Mouse (Mus musculus): Measurements from ENCODE around the gene Hhex.

Hhex gene

DNA sequence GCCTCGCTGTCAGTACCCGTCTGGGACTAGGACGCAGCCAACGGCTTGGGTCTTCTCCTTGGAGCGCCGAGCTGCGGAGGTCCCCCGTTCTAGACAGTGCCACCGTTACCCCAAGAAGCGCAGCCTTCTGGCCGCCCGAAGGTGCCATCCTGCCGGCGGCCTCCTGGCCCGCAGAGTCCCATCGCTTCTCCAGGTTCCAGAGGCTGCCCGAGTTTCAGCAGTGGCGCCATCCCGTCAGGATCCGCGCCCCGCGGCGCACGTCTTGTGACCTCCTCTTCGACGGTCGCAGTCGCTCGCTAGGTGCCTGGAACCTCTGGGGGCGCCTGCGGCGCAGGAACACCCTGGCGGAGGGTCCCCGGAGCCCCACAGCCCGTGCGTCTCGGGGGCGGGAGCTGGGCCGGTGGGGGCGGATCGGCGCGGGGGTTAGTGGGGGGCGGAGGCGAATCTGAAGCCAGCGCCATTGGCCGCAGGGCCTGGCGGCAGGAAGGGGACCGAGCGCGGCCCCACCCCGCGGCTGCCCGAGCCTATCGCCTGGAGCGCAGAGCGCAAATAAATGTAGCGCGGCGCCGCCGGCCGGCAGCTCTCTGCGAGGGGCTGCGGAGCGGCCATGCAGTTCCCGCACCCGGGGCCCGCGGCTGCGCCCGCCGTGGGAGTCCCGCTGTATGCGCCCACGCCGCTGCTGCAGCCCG is at the start of gene Hhex:
Hhex (plus strand) TSS at position 548 of the 689 bp plus-strand sequence.
- peak; percentile 70 to 78 for DNase-seq (ENCODE audit: low spot score in 2 of 2)

DNA sequence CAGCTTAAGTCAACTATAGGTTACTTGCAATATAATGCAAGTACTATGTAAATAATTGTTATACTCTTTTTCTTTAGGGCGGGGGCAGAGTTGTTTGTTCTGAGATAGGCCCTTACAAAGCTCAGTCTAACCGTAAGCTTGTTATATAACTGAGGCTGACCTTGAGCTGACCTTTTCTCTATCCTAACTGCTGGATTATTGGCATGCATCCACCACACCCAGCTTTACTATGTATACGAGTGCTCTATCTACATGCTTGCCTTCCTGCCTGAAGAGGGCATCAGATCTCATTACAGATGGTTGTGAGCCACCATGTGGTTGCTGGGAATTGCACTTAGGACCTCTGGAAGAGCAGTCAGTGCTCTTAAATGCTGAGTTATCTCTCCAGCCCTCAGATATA is 48.5 kb upstream of the Hhex start:
- DNase-seq (ENCODE audit: low spot score in 2 of 2) = no peak

DNA sequence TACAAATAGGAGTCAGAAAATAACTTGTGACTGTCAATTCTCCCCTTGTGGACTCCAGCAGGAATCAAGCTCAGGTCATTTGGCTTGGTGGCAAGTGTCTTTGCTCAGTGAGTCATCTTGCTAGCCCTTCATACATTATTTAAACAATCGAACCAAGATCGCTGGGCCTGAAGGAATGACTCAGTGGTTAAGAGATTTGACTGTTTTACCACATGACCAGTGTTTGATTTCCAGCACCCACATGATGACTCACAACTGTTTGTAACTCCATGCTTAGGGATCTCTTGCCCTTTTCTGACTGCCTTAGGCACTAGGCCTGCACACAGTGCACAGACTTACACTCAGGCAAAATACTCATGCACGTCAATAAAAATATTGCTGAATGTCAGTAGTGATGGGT is 42.7 kb upstream of the Hhex start:
- no peak for DNase-seq (ENCODE audit: low spot score in 2 of 2)

DNA sequence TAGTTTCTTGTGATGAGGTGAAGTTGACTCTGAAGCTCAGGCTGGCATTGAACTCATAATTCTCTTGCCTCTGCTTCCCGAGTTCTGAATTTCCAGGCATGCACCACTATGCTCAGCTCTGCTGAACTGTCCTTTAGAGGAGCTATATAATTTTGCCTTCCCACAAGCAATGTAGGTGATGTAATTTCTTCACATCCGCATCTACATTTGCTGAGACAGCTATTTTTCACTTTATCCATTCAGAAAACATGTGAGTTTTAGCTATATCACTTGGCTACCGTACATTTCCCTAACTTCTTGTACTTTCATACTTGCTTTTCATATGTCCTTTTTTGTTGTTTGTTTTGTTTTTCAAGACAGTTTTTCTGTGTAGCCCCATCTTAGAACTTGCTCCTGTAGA is 38.3 kb upstream of the Hhex start:
- no peak for DNase-seq (ENCODE audit: low spot score in 2 of 2)

DNA sequence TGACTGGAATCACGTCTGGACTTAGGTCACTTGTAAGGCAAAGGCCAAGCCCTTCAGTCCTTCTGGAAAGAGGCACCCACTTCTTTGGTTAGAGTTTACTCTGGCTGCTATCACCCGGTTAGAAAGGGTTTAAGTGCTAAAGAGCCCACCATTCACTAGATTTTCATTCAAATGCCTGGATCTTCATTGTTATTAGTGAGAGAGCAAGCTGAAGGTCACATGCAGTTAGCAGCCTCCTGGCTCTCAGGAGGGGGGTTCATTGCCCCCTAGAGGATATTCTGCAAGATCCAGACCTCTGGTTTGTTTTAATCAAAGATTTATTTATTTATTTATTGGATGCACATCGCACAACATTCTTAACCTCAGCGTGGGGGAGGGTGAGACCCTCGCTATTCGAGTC is 33.7 kb upstream of the Hhex start:
- no peak for DNase-seq (ENCODE audit: low spot score in 2 of 2)

DNA sequence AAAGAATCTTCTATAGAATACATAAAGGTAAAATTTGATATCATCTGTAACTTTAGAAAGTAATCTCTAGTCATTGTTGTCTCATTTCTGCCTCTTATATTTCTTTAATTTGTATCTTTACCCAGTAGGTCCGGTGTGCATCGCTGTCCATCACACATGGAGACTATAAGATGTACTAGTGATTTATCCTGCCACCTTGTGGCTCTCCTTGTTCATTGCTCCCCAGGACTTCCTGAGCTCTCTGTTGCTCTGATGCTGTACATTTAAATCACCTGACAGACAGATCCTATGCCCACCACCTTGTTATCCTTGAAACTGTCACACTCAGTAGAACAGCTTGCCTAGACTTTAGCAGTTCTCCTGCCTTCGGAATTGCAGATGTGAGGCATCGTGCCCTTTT is 16.3 kb upstream of the Hhex start:
- DNase-seq (ENCODE audit: low spot score in 2 of 2) = peak in 1 of 2 experiments; percentile 30

DNA sequence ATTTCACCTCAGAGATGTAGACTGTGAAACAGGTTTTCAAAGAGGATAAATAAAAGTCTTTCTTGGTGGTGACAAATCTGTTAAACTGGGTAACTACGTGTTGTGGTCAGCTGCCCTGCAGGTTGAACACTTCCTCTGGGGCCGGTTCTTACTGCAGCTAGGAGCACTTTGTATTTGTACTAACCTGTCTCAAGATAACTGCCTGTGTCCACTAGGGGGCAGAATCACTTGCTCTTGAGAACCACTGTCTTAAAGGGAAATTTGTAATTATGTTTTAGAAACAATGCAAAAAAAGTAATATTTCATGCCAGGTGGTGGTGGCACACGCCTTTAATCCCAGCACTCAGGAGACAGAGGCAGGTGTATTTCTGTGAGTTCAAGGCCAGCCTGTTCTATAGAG is 15.0 kb upstream of the Hhex start:
- DNase-seq (ENCODE audit: low spot score in 2 of 2) = peak in 1 of 2 experiments; percentile 63

DNA sequence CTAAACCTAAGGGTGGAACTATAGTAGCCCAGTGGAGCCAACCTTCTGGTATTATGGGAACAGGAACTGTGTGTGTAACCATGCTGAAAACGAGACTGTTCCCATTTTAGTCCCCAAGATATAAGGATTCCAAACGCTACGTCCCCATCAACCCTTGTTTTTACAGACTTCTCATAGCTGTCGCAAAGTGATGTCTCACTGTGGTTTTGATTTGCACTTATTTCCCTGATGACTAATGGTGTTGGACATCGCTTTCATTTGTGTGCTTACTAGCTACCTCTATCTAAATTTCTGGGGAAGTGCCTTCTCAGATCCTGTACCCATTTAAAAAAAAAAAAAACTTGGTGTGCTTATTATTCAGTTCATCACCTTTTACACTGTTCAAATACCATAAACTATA is 6.0 kb upstream of the Hhex start:
- no peak for DNase-seq (ENCODE audit: low spot score in 2 of 2)

DNA sequence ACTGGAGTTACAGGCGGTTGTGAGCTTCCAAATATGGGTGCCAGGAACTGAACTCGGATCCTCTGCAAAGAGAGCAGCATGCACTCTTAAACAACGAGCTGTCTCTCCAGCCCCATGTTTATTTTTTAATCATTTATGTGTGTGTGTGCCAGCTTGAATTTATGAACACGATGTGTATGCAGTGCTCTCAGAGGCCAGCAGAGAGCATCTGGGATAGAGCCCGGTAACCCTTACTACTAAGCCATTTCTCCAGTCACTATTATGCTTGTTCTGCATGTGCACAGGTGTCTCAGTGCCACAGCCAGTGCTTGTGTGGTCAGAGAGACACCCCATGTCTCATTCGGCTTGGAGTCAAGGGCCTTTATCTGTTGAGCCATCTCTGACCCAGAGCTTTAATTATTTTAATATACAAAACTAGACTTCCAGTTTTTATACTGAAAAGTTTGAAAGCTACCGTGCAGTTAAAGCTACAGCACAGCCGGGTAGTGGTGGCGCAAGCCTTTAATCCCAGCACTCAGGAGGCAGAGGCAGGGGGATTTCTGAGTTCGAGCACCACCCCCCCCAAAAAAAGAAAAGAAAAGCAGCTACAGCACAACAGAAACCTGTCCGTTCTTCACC is 3.4 kb upstream of the Hhex start:
- no peak for DNase-seq (ENCODE audit: low spot score in 2 of 2)

DNA sequence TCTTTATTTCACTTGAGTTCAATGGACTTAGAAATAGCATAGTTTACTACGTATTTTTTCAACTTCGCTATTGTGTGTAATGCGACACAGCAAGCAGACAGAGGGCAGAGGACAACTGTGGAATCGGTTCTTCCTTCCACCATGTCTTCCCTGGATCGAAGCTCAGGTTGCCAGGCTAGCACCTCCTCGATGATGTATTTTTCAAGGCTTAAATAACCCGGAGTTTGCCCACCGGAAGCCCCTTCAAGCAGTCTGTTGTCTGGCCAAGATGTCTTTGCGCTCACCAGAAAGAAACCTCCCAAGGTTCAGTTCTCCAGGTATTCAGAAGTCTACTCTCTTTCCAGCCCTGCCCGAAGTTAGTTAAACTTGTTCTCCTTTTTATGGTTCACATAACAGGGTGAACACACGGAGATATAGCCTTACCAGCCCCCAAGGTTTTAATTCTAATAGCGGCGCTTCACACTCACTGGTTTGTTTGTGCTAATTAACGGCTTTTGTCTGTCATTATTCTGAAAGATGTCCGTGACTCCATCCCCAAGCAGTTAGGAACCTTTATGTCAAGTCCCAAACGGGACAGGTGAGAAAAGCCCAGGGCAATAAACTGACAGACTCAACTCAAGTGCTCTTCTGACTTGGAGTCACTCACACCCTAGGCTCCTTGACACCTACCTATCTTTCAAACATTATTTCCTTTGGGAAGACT is 1.6 kb upstream of the Hhex start:
- no peak for DNase-seq (ENCODE audit: low spot score in 2 of 2)

DNA sequence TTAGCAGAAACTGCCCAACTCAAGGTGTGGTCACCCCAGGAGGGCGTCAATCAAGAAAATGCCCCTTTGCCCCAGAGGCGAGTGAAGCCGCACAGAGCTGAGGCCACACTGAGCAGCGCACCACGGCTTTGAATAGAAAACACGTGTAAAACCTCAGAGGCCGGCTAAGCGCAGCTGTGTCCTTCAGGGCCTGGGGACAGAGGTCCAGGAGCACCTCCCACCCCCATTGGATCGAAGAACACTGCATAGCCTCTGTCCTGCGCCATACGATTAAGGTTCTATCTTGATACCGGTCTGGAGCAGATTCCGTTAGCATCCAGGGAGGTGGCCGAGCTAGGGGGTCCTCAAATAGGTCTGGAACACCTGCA is 731 bp upstream of the Hhex start:
- no peak for DNase-seq (ENCODE audit: low spot score in 2 of 2)

DNA sequence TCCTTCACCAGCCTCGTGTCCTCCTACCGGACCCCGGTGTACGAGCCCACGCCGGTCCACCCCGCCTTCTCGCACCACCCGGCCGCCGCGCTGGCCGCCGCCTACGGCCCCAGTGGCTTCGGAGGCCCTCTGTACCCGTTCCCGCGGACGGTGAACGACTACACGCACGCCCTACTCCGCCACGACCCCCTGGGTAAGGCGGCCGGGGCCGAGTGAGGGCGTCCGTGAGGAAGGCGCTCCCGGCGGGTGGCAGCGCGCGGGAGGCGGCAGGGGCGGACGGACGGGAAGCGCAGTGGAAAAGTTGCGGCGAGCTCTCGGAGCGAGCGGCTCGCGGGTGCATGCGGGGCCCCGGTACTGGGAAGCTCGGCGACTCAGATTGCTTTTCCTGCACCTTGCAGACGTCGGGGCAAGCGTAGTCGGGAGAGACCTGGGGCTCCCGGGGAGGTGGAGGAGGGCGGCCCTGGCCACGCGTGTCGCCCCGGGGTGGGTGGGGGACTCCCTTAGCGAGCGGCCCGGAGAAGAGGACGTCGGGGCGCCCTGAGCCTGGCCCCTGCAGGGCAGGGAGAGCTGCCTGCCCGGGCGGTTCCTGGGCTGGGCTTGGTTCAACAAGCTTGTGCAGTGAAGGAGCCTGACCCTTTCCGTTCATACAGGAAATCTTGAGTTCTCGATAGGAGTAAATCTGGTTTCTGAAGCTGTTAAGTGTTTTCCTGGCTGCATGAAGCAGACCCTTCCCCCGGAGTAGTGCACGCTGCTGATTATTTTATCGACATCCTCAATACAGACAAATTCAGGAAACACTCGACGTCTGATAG is 637 bp downstream of the Hhex start:
- peak; percentile 20 to 39 for DNase-seq (ENCODE audit: low spot score in 2 of 2)

DNA sequence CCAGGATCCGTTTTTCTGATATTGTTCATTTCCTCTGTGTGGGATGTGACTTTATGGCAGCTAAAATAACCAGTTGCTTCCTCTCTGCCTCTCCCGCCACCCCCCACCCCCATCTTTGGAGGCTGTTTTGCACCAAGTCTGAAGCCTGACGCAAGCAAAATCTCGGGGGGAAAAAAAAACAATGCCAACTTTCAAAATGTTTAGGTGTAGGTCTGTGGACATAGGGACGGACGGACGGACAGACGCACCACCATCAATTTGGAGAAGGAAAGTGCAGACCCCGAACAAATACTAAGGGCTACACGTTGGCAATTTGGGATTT is 1.2 kb downstream of the Hhex start:
- no peak for DNase-seq (ENCODE audit: low spot score in 2 of 2)

DNA sequence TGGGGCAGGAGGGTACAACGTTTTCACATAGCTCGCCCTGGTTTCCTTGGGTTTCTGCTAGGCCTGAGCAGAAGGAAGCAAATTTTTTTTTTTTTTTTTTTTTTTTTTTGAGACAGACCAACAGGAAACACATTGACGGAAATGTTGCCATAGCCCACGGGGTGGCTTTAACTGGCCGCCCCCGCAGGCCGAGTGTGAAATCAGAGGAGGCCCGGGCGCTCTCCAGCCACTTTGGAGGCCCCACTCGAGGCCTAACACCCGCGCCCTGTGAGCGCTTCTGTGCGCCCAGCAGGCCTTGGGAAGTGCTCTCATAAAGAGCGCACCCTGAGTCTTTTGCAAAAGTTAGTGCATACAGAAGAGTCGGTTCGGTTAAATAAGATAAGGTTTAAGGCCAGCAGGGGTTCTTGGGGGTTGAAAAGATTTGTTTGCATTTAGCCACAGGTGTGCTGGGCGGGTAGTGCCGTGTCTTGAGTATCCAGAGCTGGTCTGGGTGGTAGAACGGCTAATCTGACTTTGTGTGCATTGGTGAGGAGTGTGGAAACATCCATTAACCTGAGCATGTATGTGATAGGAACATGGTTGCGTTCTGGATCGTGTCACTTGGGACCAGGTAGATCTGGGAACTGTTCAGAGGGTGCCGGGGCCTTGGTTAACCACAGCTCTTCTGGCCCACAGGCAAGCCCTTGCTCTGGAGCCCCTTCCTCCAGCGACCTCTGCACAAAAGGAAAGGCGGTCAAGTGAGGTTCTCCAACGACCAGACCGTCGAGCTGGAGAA is 2.1 kb downstream of the Hhex start:
- peak; percentile 28 to 30 for DNase-seq (ENCODE audit: low spot score in 2 of 2)

DNA sequence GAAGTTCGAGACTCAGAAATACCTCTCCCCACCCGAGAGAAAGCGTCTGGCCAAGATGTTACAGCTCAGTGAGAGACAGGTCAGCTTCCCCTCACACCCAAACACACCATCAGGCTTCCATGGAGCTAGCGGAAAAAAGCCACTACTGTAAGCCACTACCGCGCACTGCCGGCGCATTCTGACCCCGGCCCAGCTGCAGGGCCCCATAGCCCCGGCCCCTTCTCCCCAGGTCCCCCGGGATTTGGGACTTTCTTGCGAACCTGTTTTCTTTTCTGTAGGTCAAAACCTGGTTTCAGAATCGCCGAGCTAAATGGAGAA is 2.6 kb downstream of the Hhex start:
- DNase-seq (ENCODE audit: low spot score in 2 of 2) = no peak

DNA sequence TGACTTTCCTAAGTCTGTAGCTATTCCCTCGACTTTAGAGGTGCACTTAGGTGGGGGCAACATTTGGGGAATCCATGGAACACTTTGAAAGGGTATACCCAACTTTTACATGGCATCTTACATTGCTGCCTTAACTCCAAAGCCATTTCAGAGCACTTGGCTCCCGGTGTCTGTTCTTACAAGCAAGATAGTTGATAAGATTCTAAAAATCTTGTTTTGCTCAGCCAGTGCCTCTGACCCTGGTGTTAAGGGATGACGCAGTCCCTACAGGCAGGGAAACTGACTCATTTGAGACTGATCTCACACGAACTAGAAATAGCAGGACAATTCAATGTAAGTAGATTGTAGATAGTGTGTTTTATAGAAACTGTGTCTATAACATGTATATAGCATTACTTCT is 5.6 kb downstream of the Hhex start:
- DNase-seq (ENCODE audit: low spot score in 2 of 2) = no peak

DNA sequence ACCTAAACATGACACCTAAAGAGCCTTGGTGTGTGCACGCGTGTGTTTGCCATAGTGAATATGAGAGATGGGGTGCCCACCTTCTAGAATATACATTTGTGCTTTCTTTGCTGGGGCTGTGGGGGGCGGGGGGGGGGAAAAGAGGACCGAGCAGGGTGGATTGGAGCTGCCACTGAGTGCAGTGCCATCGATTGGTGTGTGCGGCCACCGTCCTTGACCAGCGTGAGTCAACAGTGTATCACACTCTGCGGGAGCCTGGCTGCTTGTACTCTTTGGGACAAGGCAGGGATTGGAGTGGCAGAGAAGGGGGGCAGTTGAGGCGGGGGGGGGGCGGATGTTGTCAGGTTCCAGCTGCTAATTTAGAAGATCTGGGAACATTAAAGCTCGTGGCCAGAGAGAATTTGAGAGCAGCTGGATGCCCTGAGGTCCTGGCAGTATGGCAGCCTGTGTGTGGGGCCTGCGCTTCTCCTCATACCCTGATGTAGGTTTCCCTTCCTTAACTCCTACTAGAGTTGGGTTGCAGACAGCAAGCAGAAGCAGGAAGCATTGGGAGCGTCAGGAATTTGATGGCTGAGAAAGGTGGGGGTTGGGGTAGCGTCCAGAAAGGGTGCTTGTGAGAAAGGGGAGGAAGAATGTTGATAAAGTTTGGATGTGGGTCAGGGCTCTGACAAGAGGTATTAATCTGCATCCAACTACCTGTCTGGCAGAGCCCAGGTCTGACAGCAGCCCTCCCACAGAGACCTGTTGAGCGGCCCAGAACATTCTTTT is 6.3 kb downstream of the Hhex start:
- DNase-seq (ENCODE audit: low spot score in 2 of 2) = no peak

DNA sequence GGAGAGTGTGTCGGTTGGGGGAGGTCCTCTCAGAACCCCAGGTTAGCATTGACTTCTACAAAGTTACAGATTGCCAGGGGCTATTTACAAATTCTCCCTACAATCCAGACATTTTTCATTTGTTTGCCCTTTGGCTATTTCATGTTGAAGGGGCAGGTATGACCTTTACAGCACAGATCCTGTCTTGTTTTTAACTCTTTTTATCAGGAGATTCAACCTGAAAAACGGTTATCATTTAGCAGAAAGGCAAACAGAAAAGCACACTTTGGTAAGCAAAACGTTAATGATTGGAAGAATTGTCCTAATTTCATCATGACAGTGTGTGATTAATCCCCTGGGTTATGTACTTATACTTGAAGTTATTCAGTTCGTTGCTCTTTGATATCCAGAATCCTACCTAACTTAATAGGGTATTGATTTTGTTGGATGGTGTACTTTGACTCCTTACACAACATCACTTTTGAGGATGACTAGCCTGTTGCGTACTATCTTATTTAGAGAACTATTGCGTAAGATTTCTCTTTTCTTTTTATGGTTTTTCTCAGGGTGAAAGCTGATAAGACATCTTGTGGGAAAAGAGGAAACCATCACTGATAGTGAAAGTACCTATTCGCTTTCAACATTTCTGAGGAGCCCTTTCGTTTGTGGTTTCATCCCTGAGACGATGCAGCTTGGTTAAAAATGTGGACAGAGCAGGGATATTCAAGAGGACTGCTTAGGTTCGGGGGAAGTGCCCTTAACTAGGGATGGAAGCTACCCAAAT is 8.1 kb downstream of the Hhex start:
- no peak for DNase-seq (ENCODE audit: low spot score in 2 of 2)

DNA sequence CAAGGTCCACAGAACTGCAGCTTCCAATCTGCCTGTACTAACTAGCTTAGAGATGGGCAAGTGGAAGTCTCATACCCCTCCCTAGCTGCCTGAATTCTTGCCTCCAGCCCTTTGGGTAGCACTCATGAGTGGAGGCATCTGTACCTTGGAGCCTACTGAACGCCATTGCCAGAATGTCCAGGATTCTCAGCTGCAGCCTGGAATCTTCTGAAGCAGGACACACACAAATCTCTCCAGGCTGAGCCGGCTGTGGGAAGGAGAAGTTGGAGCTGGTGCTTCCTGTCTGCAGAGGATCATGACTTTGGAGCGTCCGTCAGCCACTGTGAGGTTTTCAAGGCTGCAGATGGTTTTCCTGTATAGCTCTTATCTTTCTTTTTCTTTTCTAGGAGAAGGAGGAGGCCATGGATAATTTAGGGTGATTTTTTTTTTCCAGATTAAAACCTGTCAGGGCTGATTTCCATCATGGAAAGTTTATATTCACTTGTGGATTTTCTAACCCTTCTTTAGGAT is 9.1 kb downstream of the Hhex start:
- DNase-seq (ENCODE audit: low spot score in 2 of 2) = no peak

DNA sequence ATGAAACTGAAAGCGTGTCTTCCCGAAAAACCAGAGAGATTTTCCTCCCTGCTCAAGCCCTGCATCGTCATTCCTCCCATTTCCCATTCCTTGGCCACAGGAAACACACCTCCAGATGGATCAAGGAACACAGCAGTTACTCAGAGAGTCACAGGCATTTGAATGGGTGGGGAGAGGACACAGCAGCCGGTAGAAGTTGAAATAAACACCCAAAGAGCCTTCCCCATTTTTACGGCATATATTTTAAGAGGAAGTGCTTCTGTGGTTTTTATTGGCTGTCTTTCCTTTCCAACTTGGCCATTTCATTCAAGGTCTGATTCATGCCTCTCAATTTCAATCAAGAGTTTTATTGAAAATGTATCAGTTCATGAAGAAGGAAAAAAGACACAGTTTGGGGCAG is 13.6 kb downstream of the Hhex start:
- no peak for DNase-seq (ENCODE audit: low spot score in 2 of 2)

Measured in spleen, postnatal 14 days (tissue).